Mouse (Mus musculus): Measurements from ENCODE around the gene B3gnt6.

Gene B3gnt6

GRCm38 (mm10) chr7:98177566-98177928, 21.7 kb downstream of the B3gnt6 start:
- no peak for DNase-seq (ENCODE audit: low spot score in 2 of 2)

GRCm38 (mm10) chr7:98177071-98177485, 22.2 kb downstream of the B3gnt6 start:
- DNase-seq (ENCODE audit: low spot score in 2 of 2), result no peak

- DNase-seq (ENCODE audit: low spot score in 2 of 2), result no peak
These were observed 22.8 kb downstream of the B3gnt6 start for GRCm38 (mm10) chr7:98176322-98177070.

GRCm38 (mm10) chr7:98174883-98175755, 24.2 kb downstream of the B3gnt6 start:
- DNase-seq (ENCODE audit: low spot score in 2 of 2), result no peak

GRCm38 (mm10) chr7:98173408-98173807, 25.9 kb downstream of the B3gnt6 start:
- no peak for DNase-seq (ENCODE audit: low spot score in 2 of 2)

GRCm38 (mm10) chr7:98172661-98173060, 26.6 kb downstream of the B3gnt6 start:
- DNase-seq (ENCODE audit: low spot score in 2 of 2), result no peak

GRCm38 (mm10) chr7:98171141-98172073, 27.9 kb downstream of the B3gnt6 start:
- DNase-seq (ENCODE audit: low spot score in 2 of 2), result peak; percentile 31

GRCm38 (mm10) chr7:98164999-98165528, 34.2 kb downstream of the B3gnt6 start:
- no peak for DNase-seq (ENCODE audit: low spot score in 2 of 2)

- no peak for DNase-seq (ENCODE audit: low spot score in 2 of 2)
These were observed 34.8 kb downstream of the B3gnt6 start for GRCm38 (mm10) chr7:98164382-98164998.

GRCm38 (mm10) chr7:98163700-98164099, 35.6 kb downstream of the B3gnt6 start:
- DNase-seq (ENCODE audit: low spot score in 2 of 2), result no peak

GRCm38 (mm10) chr7:98162239-98162638, 37.0 kb downstream of the B3gnt6 start:
- no peak for DNase-seq (ENCODE audit: low spot score in 2 of 2)

GRCm38 (mm10) chr7:98160041-98160740, 39.1 kb downstream of the B3gnt6 start:
- no peak for DNase-seq (ENCODE audit: low spot score in 2 of 2)

- no peak for DNase-seq (ENCODE audit: low spot score in 2 of 2)
These were observed 40.8 kb downstream of the B3gnt6 start for GRCm38 (mm10) chr7:98158481-98158880.

GRCm38 (mm10) chr7:98157636-98158332, 41.5 kb downstream of the B3gnt6 start:
- no peak for DNase-seq (ENCODE audit: low spot score in 2 of 2)

GRCm38 (mm10) chr7:98156280-98156665, 43.0 kb downstream of the B3gnt6 start:
- no peak for DNase-seq (ENCODE audit: low spot score in 2 of 2)

GRCm38 (mm10) chr7:98155546-98156279, 43.6 kb downstream of the B3gnt6 start:
- peak; percentile 73 to 74 for DNase-seq (ENCODE audit: low spot score in 2 of 2)

- DNase-seq (ENCODE audit: low spot score in 2 of 2), result no peak
These were observed 45.4 kb downstream of the B3gnt6 start for GRCm38 (mm10) chr7:98153892-98154291.

- no peak for DNase-seq (ENCODE audit: low spot score in 2 of 2)
These were observed 45.9 kb downstream of the B3gnt6 start for GRCm38 (mm10) chr7:98153345-98153744.

- DNase-seq (ENCODE audit: low spot score in 2 of 2), result no peak
These were observed 46.9 kb downstream of the B3gnt6 start for GRCm38 (mm10) chr7:98152400-98152799.

Data from right cerebral cortex, adult 2 months (tissue).